Mouse (Mus musculus): Measurements from ENCODE around the gene Lrp3. TPM values are rescaled to one million over a fixed set of nuclear protein-coding genes. Genes with fewer than 3 reads are reported as not detected.

Lrp3 gene
- polyA plus RNA-seq, 1 experiment from 2014 or later, result 23.9 TPM

- Histone ChIP-seq H3K36me3 (ENCODE audit: control insufficient read depth, insufficient read depth, low read length) (peaks cover 49% of the 10 kb centered on the region), H3K27me3 (ENCODE audit: control insufficient read depth, insufficient read depth, low read depth, low read length) (no peaks in the 10 kb centered on the region), H3K4me3 (ENCODE audit: low read depth, low read length) (no peak overlapping the region), H3K9ac (ENCODE audit: low read depth, low read length) (no peak overlapping the region), H3K4me1 (ENCODE audit: control insufficient read depth, insufficient read depth, low read length) (no peaks in the 10 kb centered on the region), H3K4me2 (ENCODE audit: low read length) (no peak overlapping the region), H3K27ac (ENCODE audit: low read length) (no peak overlapping the region), H3K9me3 (replicated peaks; ENCODE audit: control insufficient read depth, low read length, poor library complexity, severe bottlenecking) (no peaks in the 10 kb centered on the region)
- ATAC-seq, result no peak
Measured at GRCm38 (mm10) chr7:35199755-35200154, 15.5 kb downstream of the Lrp3 start.

GRCm38 (mm10) chr7:35198981-35199754 is 16.1 kb downstream of the Lrp3 start:
- Histone ChIP-seq H3K27me3 (ENCODE audit: control insufficient read depth, insufficient read depth, low read depth, low read length) (no peaks in the 10 kb centered on the region), H3K4me2 (ENCODE audit: low read length) (no peak overlapping the region), H3K4me3 (ENCODE audit: low read depth, low read length) (no peak overlapping the region), H3K9ac (ENCODE audit: low read depth, low read length) (no peak overlapping the region), H3K36me3 (ENCODE audit: control insufficient read depth, insufficient read depth, low read length) (peaks cover 44% of the 10 kb centered on the region), H3K4me1 (ENCODE audit: control insufficient read depth, insufficient read depth, low read length) (no peaks in the 10 kb centered on the region), H3K27ac (ENCODE audit: low read length) (no peak overlapping the region), H3K9me3 (replicated peaks; ENCODE audit: control insufficient read depth, low read length, poor library complexity, severe bottlenecking) (no peaks in the 10 kb centered on the region)
- ATAC-seq, result no peak; the same call in 1 of the 2 replicates
- 97% methylated on average over 12 of the region's 12 CpGs for WGBS

GRCm38 (mm10) chr7:35197022-35197421 is 18.3 kb downstream of the Lrp3 start:
- no peak overlapping the region for H3K4me2 ChIP-seq (ENCODE audit: low read length)
- no peaks in the 10 kb centered on the region for H3K9me3 ChIP-seq (replicated peaks; ENCODE audit: control insufficient read depth, low read length, poor library complexity, severe bottlenecking)
- H3K27me3 ChIP-seq (ENCODE audit: control insufficient read depth, insufficient read depth, low read depth, low read length), result no peaks in the 10 kb centered on the region
- WGBS, result 88% methylated on average over 2 of the region's 2 CpGs
- no peak overlapping the region for H3K4me3 ChIP-seq (ENCODE audit: low read depth, low read length)
- H3K27ac ChIP-seq (ENCODE audit: low read length), result no peak overlapping the region
- H3K4me1 ChIP-seq (ENCODE audit: control insufficient read depth, insufficient read depth, low read length), result no peaks in the 10 kb centered on the region
- H3K9ac ChIP-seq (ENCODE audit: low read depth, low read length), result no peak overlapping the region
- no peak for ATAC-seq
- peaks cover 23% of the 10 kb centered on the region for H3K36me3 ChIP-seq (ENCODE audit: control insufficient read depth, insufficient read depth, low read length)

GRCm38 (mm10) chr7:35191276-35191675 is 24.0 kb downstream of the Lrp3 start:
- Histone ChIP-seq H3K9ac (ENCODE audit: low read depth, low read length) (no peak overlapping the region), H3K9me3 (replicated peaks; ENCODE audit: control insufficient read depth, low read length, poor library complexity, severe bottlenecking) (no peaks in the 10 kb centered on the region), H3K4me2 (ENCODE audit: low read length) (no peak overlapping the region), H3K36me3 (ENCODE audit: control insufficient read depth, insufficient read depth, low read length) (no peaks in the 10 kb centered on the region), H3K27ac (ENCODE audit: low read length) (no peak overlapping the region), H3K27me3 (ENCODE audit: control insufficient read depth, insufficient read depth, low read depth, low read length) (peaks cover 18% of the 10 kb centered on the region), H3K4me1 (ENCODE audit: control insufficient read depth, insufficient read depth, low read length) (peaks cover 2% of the 10 kb centered on the region), H3K4me3 (ENCODE audit: low read depth, low read length) (no peak overlapping the region)
- WGBS, result 3% methylated on average over 2 of the region's 2 CpGs
- ATAC-seq, result no peak

- H3K9me3 ChIP-seq (replicated peaks; ENCODE audit: control insufficient read depth, low read length, poor library complexity, severe bottlenecking), result no peaks in the 10 kb centered on the region
- peaks cover 13% of the 10 kb centered on the region for H3K4me1 ChIP-seq (ENCODE audit: control insufficient read depth, insufficient read depth, low read length)
- H3K27ac ChIP-seq (ENCODE audit: low read length), result no peak overlapping the region
- peaks cover 33% of the 10 kb centered on the region for H3K27me3 ChIP-seq (ENCODE audit: control insufficient read depth, insufficient read depth, low read depth, low read length)
- no peaks in the 10 kb centered on the region for H3K36me3 ChIP-seq (ENCODE audit: control insufficient read depth, insufficient read depth, low read length)
- no peak for ATAC-seq
- no peak overlapping the region for H3K9ac ChIP-seq (ENCODE audit: low read depth, low read length)
- H3K4me2 ChIP-seq (ENCODE audit: low read length), result no peak overlapping the region
- no peak overlapping the region for H3K4me3 ChIP-seq (ENCODE audit: low read depth, low read length)
- 76% methylated on average over 5 of the region's 5 CpGs for WGBS
Measured at GRCm38 (mm10) chr7:35189699-35190098, 25.6 kb downstream of the Lrp3 start.

- Histone ChIP-seq H3K4me1 (ENCODE audit: control insufficient read depth, insufficient read depth, low read length) (peaks cover 13% of the 10 kb centered on the region), H3K9ac (ENCODE audit: low read depth, low read length) (peak within 1 kb of the TSS; percentile 56), H3K4me3 (ENCODE audit: low read depth, low read length) (peak within 1 kb of the TSS; percentile 36), H3K4me2 (ENCODE audit: low read length) (peak within 1 kb of the TSS; percentile 59), H3K36me3 (ENCODE audit: control insufficient read depth, insufficient read depth, low read length) (no peaks in the 10 kb centered on the region), H3K27ac (ENCODE audit: low read length) (no peak within 1 kb of the TSS), H3K9me3 (replicated peaks; ENCODE audit: control insufficient read depth, low read length, poor library complexity, severe bottlenecking) (no peaks in the 10 kb centered on the region; the same call in 1 of the 2 replicates), H3K27me3 (ENCODE audit: control insufficient read depth, insufficient read depth, low read depth, low read length) (peaks cover 35% of the 10 kb centered on the region)
- ATAC-seq, result peak; percentile 41
- 2% methylated on average over 32 of the region's 43 CpGs for WGBS
Measured at GRCm38 (mm10) chr7:35185889-35186569, 29.3 kb downstream of the Lrp3 start, which contains the start of gene Slc7a10. TSS of gene Slc7a10 (plus strand) at chr7:35186385.

GRCm38 (mm10) chr7:35184833-35185724 is 30.2 kb downstream of the Lrp3 start:
- H3K36me3 ChIP-seq (ENCODE audit: control insufficient read depth, insufficient read depth, low read length), result no peaks in the 10 kb centered on the region
- 2% methylated on average over 54 of the region's 54 CpGs for WGBS
- peak overlapping the region; percentile 59 for H3K4me2 ChIP-seq (ENCODE audit: low read length)
- ATAC-seq, result peak; percentile 68
- peaks cover 35% of the 10 kb centered on the region for H3K27me3 ChIP-seq (ENCODE audit: control insufficient read depth, insufficient read depth, low read depth, low read length)
- no peaks in the 10 kb centered on the region; the same call in 1 of the 2 replicates for H3K9me3 ChIP-seq (replicated peaks; ENCODE audit: control insufficient read depth, low read length, poor library complexity, severe bottlenecking)
- peak overlapping the region; percentile 32 for H3K4me3 ChIP-seq (ENCODE audit: low read depth, low read length)
- peak overlapping the region; percentile 46 for H3K9ac ChIP-seq (ENCODE audit: low read depth, low read length)
- peaks cover 13% of the 10 kb centered on the region for H3K4me1 ChIP-seq (ENCODE audit: control insufficient read depth, insufficient read depth, low read length)
- no peak overlapping the region for H3K27ac ChIP-seq (ENCODE audit: low read length)

GRCm38 (mm10) chr7:35176412-35177381 is 38.6 kb downstream of the Lrp3 start:
- no peak overlapping the region for H3K27ac ChIP-seq (ENCODE audit: low read length)
- no peak overlapping the region for H3K4me2 ChIP-seq (ENCODE audit: low read length)
- ATAC-seq, result no peak
- no peaks in the 10 kb centered on the region for H3K4me1 ChIP-seq (ENCODE audit: control insufficient read depth, insufficient read depth, low read length)
- no peak overlapping the region for H3K9ac ChIP-seq (ENCODE audit: low read depth, low read length)
- H3K9me3 ChIP-seq (replicated peaks; ENCODE audit: control insufficient read depth, low read length, poor library complexity, severe bottlenecking), result no peaks in the 10 kb centered on the region
- H3K36me3 ChIP-seq (ENCODE audit: control insufficient read depth, insufficient read depth, low read length), result no peaks in the 10 kb centered on the region
- H3K4me3 ChIP-seq (ENCODE audit: low read depth, low read length), result no peak overlapping the region
- WGBS, result 55% methylated on average over 18 of the region's 18 CpGs
- no peaks in the 10 kb centered on the region; the same call in 1 of the 2 replicates for H3K27me3 ChIP-seq (ENCODE audit: control insufficient read depth, insufficient read depth, low read depth, low read length)
